Mouse (Mus musculus) heart, postnatal 0 days (tissue): ENCODE results near the gene Plcb4. TPM values are rescaled to one million over a fixed set of nuclear protein-coding genes. Genes with fewer than 3 reads are reported as not detected.

Experiments
- ATAC-seq: fragments of 200-750 bp; cut with Nextera tagmentation; 2 replicates; pipeline ENCODE4 v1.8.0; 2017; ENCODE audit warnings: low read depth, moderate number of reproducible peaks, moderate library complexity; ENCODE audit not compliant: insufficient read depth
- DNase-seq: peaks from one replicate; pipeline ENCODE4 v3.0.0-alpha.2; 2016; ENCODE audit warnings: low spot score
- H3K27ac ChIP-seq: fragments of 300-500 bp; sonication (generic); 2 replicates; pipeline ENCODE4 v1.5.1; 2014; ENCODE audit warnings: low read depth, mild to moderate bottlenecking
- H3K27me3 ChIP-seq: fragments of 300-500 bp; sonication (generic); 2 replicates; pipeline ENCODE4 v1.6.1; 2014; ENCODE audit warnings: low read length, mixed read lengths; ENCODE audit not compliant: control insufficient read depth, insufficient read depth
- H3K36me3 ChIP-seq: fragments of 300-500 bp; sonication (generic); replicated peaks from 2 replicates; pipeline ENCODE4 v1.6.1; 2014; ENCODE audit warnings: low read length, mixed read lengths; ENCODE audit not compliant: control insufficient read depth, insufficient read depth
- H3K4me1 ChIP-seq: fragments of 300-500 bp; sonication (generic); 2 replicates; pipeline ENCODE4 v1.6.1; 2014; ENCODE audit warnings: antibody characterized with exemption; ENCODE audit not compliant: control insufficient read depth, insufficient read depth
- H3K4me2 ChIP-seq: fragments of 300-500 bp; sonication (generic); 2 replicates; pipeline ENCODE4 v1.6.1; 2014; ENCODE audit warnings: low read depth, mild to moderate bottlenecking, low read length, moderate library complexity
- H3K4me3 ChIP-seq: fragments of 300-500 bp; sonication (generic); 2 replicates; pipeline ENCODE4 v1.5.1; 2014; ENCODE audit warnings: low read depth, low read length
- H3K9ac ChIP-seq: fragments of 300-500 bp; sonication (generic); replicated peaks from 2 replicates; pipeline ENCODE4 v1.6.1; 2014; ENCODE audit warnings: low read depth, low read length, mixed read lengths
- H3K9me3 ChIP-seq: fragments of 300-500 bp; sonication (generic); replicated peaks from 2 replicates; pipeline ENCODE4 v1.6.1; 2016; ENCODE audit warnings: low read length; ENCODE audit not compliant: control insufficient read depth
- CTCF ChIP-seq: IDR thresholded peaks from 2 replicates; pipeline ENCODE4 v1.5.1; 2016; ENCODE audit warnings: antibody characterized with exemption, control low read depth, low read depth
- EP300 ChIP-seq: IDR thresholded peaks from 2 replicates; pipeline ENCODE4 v1.6.1; 2016; ENCODE audit warnings: antibody characterized with exemption, low read depth
- WGBS: fragments of 180-500 bp; shearing (Covaris S2); extraction: QIAGEN DNeasy Blood & Tissue Kit; methylation state at CpG from one replicate; pipeline ENCODE4 v1.1.7; 2014; 5-methylcytosine and 5-hydroxymethylcytosine counted together
- polyA plus RNA-seq: library from polyadenylated mRNA; unstranded; fragments of >200 nt; fragmentation: Nextera tagmentation; extraction: Ambion mirVana; gene quantifications from 2 replicates; pipeline ENCODE4 v1.2.1, GENCODE M21; 2015
- total RNA-seq: library from RNA; depleted of rRNA; stranded (reverse); fragments of >200 nt; gene quantifications from 2 replicates; pipeline ENCODE4 v1.2.3, GENCODE M21; 2014; ENCODE audit warnings: low replicate concordance

Gene Plcb4
- total and polyA plus RNA-seq, 2 experiments from 2014 or later, result 34.7 to 57.0 TPM

- peaks cover 42% of the 10 kb centered on the region for H3K4me1 ChIP-seq
- TF ChIP-seq CTCF (no peak), EP300 (no peak)
- H3K27ac ChIP-seq, result peak overlapping the region; percentile 96
- H3K9ac ChIP-seq, result peak overlapping the region; percentile 50; the same call in 1 of the 2 replicates
- peak overlapping the region; percentile 62 for H3K4me2 ChIP-seq
- no peaks in the 10 kb centered on the region for H3K9me3 ChIP-seq
- WGBS, result 15% methylated on average over 8 of the region's 8 CpGs
- ATAC-seq (peak; percentile 66), DNase-seq (peak; percentile 65)
- no peaks in the 10 kb centered on the region for H3K27me3 ChIP-seq
- H3K36me3 ChIP-seq, result no peaks in the 10 kb centered on the region
- peak overlapping the region; percentile 30 for H3K4me3 ChIP-seq
Measured at GRCm38 (mm10) chr2:135711049-135711924, 52.5 kb downstream of the Plcb4 start.

GRCm38 (mm10) chr2:135711925-135712288 lies 53.1 kb downstream of the Plcb4 start:
- H3K27me3 ChIP-seq, result no peaks in the 10 kb centered on the region
- H3K9ac ChIP-seq, result 0 out of 2 replicates have a peak overlapping the region, but pooled peaks have one; percentile 50
- H3K27ac ChIP-seq, result peak overlapping the region; percentile 96
- ATAC-seq, result peak; percentile 93
- peaks cover 47% of the 10 kb centered on the region for H3K4me1 ChIP-seq
- H3K9me3 ChIP-seq, result no peaks in the 10 kb centered on the region
- WGBS, result 4% methylated on average over 8 of the region's 8 CpGs
- H3K4me2 ChIP-seq, result peak overlapping the region; percentile 62
- peak overlapping the region; percentile 30 for H3K4me3 ChIP-seq
- TF ChIP-seq EP300 (peak; percentile 83), CTCF (no peak)
- no peaks in the 10 kb centered on the region for H3K36me3 ChIP-seq
- DNase-seq, result peak; percentile 98

- Histone ChIP-seq H3K27me3 (no peaks in the 10 kb centered on the region), H3K36me3 (no peaks in the 10 kb centered on the region), H3K4me1 (peaks cover 49% of the 10 kb centered on the region), H3K27ac (peak overlapping the region; percentile 96), H3K9ac (no peak overlapping the region), H3K4me2 (peak overlapping the region; percentile 62; the same call in 1 of the 2 replicates), H3K9me3 (no peaks in the 10 kb centered on the region), H3K4me3 (no peak overlapping the region)
- 31% methylated on average over 5 of the region's 5 CpGs for WGBS
- no peak for DNase-seq
- TF ChIP-seq EP300, result no peak
- no peak for TF ChIP-seq CTCF
- no peak for ATAC-seq
Measured at GRCm38 (mm10) chr2:135712331-135712730, 53.5 kb downstream of the Plcb4 start.

GRCm38 (mm10) chr2:135712921-135713320 lies 54.1 kb downstream of the Plcb4 start:
- Histone ChIP-seq H3K9ac (no peak overlapping the region), H3K27ac (0 out of 2 replicates have a peak overlapping the region, but pooled peaks have one; percentile 96)
- ATAC-seq, result no peak

GRCm38 (mm10) chr2:135716180-135716579 lies 57.4 kb downstream of the Plcb4 start:
- H3K27ac ChIP-seq, result peak overlapping the region; percentile 48; the same call in 1 of the 2 replicates
- peaks cover 30% of the 10 kb centered on the region for H3K4me1 ChIP-seq
- no peak for ATAC-seq
- H3K4me2 ChIP-seq, result no peak overlapping the region
- H3K9ac ChIP-seq, result no peak overlapping the region
- TF ChIP-seq CTCF (no peak), EP300 (no peak)
- H3K9me3 ChIP-seq, result no peaks in the 10 kb centered on the region
- DNase-seq, result no peak
- WGBS, result 55% methylated on average over 4 of the region's 4 CpGs
- H3K4me3 ChIP-seq, result no peak overlapping the region
- H3K36me3 ChIP-seq, result no peaks in the 10 kb centered on the region
- H3K27me3 ChIP-seq, result no peaks in the 10 kb centered on the region

More at GRCm38 (mm10) chr2:135712921-135713320, 54.1 kb downstream of the Plcb4 start:
- H3K9me3 ChIP-seq, result no peaks in the 10 kb centered on the region
- no peaks in the 10 kb centered on the region for H3K36me3 ChIP-seq
- H3K4me2 ChIP-seq, result no peak overlapping the region
- DNase-seq, result no peak
- TF ChIP-seq EP300, result no peak
- 65% methylated on average over 6 of the region's 6 CpGs for WGBS
- no peaks in the 10 kb centered on the region for H3K27me3 ChIP-seq
- H3K4me1 ChIP-seq, result peaks cover 54% of the 10 kb centered on the region
- H3K4me3 ChIP-seq, result no peak overlapping the region
